Mouse (Mus musculus): ENCODE measurements around the gene Eapp. TPM values are rescaled to one million over a fixed set of nuclear protein-coding genes. Genes with fewer than 3 reads are reported as not detected.
A peak's percentile ranks its signal among the peaks of the same experiment; 100 is the strongest.
"Not testable (repeated sequence)": the region's sequence is repeated elsewhere in the genome, so short reads cannot be mapped to it uniquely, and the experiment has no call there.

Gene Eapp
- polyA plus RNA-seq, 1 experiment from 2014 or later = 63.3 TPM

DNA sequence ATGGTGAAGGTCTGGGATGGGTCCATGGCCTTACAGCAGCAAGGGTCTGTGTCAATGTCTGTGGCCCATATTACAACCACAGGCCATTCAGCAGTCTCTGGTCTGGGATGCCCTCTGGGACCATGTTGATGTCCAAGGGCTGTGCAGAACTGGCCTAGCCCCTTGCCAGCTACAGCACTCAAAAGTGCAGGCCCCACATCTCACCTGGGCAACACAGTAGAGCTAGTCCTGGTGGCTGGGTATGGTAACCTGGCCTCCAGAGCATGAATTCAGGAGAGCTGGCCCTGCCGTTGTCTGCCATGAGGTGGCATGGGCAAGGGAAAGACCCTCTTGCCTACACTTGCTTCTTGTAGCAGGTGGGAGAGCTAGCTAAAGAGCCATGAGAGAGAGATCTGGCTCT, 27.6 kb downstream of the Eapp start:
- Histone ChIP-seq H3K4me2 (no peak overlapping the region), H3K36me3 (peaks cover 23% of the 10 kb centered on the region), H3K4me1 (peaks cover 12% of the 10 kb centered on the region), H3K9ac (no peak overlapping the region), H3K4me3 (replicated peaks) (no peak overlapping the region), H3K27me3 (no peaks in the 10 kb centered on the region), H3K27ac (no peak overlapping the region), H3K9me3 (replicated peaks) (no peaks in the 10 kb centered on the region)
- WGBS = 93% methylated on average over 1 of the region's 1 CpGs
- no peak for ATAC-seq (replicated peaks; ENCODE audit: low FRiP score)

- Histone ChIP-seq H3K9ac (no peak overlapping the region), H3K27me3 (no peaks in the 10 kb centered on the region), H3K4me2 (no peak overlapping the region), H3K9me3 (replicated peaks) (no peaks in the 10 kb centered on the region), H3K27ac (no peak overlapping the region), H3K36me3 (peaks cover 2% of the 10 kb centered on the region; the same call in 1 of the 2 replicates), H3K4me1 (peaks cover 12% of the 10 kb centered on the region), H3K4me3 (replicated peaks) (no peak overlapping the region)
- WGBS = 72% methylated on average over 6 of the region's 6 CpGs
- no peak for ATAC-seq (replicated peaks; ENCODE audit: low FRiP score)
Observed at GRCm38 (mm10) chr12:54665526-54665925, 30.2 kb downstream of the Eapp start.

DNA sequence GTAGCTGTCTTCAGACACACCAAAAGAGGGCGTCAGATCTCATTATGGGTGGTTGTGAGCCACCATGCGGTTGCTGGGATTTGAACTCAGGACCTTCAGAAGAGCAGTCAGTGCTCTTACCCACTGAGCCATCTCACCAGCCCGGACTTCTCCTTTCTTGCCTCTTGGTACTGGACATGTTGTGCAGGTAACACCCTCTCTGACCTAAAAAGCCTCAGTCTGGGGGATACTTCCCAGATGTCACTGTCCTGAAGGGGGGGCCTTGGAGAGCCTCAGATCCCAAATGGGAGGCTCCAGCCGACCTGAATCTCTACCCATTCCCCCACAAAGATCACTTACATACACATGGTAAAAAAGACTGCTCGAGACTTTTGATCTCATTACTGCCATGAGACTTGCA, 34.2 kb downstream of the Eapp start:
- not testable (repeated sequence) for H3K4me3 ChIP-seq (replicated peaks); H3K27ac ChIP-seq; H3K9me3 ChIP-seq (replicated peaks); H3K36me3 ChIP-seq; H3K9ac ChIP-seq; H3K27me3 ChIP-seq; H3K4me2 ChIP-seq; ATAC-seq (replicated peaks; ENCODE audit: low FRiP score)
- WGBS = 77% methylated on average over 5 of the region's 5 CpGs
- H3K4me1 ChIP-seq = peaks cover 17% of the 10 kb centered on the region

DNA sequence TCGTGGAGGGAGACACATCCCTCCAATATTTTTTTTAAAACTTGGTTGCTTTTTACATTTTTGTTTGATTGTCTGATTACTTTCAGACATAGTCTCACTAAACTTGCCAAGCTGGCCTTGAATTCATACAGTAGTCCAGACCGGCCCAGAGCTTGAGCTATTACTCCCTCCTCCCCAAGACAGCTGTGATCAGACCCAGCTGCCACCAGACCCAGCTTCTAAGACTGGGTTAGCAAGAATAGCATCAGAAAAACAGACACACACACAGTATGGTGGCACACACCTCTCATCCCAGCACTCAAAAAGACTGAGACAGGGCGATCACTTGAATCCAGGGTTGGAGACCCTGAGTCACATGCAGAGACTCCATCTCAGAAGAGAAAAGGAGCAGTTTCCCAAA, 35.8 kb downstream of the Eapp start:
- ATAC-seq (replicated peaks; ENCODE audit: low FRiP score) = no peak
- Histone ChIP-seq H3K9ac (no peak overlapping the region), H3K27ac (no peak overlapping the region), H3K9me3 (replicated peaks) (no peaks in the 10 kb centered on the region), H3K36me3 (no peaks in the 10 kb centered on the region), H3K4me2 (no peak overlapping the region), H3K4me1 (peaks cover 10% of the 10 kb centered on the region), H3K4me3 (replicated peaks) (no peak overlapping the region), H3K27me3 (no peaks in the 10 kb centered on the region)
- 65% methylated on average over 3 of the region's 3 CpGs for WGBS

DNA sequence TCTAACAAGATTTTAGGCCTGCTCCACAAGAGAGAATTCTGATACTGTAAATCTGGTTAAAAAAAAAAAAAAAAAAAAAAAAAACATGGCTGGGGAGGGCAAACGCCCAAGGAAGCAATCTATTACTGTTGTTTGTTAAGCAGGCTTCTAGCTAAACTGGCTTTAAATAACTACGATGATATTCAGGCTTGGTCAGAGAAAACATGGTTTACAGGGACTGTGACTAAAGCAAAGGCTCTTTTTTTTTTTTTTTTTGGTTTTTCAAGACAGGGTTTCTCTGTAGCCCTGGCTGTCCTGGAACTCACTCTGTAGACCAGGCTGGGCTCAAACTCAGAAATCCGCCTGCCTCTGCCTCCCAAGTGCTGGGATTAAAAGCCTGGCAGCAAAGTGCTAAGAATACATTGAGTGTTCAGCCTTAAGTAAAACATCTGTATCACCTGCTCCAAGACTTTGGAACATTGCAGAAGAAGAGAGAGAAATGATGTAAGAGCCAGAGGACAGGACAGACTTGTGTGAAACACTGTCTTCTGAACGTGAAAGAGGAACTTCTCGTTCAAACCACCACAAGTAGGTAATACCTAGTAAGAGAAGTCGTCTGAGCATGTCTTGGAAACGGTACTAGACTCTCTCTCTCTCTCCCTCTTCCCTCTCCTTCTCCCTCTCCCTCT, 37.1 kb downstream of the Eapp start:
- no peak overlapping the region for H3K4me3 ChIP-seq (replicated peaks)
- no peak overlapping the region for H3K9ac ChIP-seq
- no peak overlapping the region for H3K4me2 ChIP-seq
- no peak overlapping the region for H3K27ac ChIP-seq
- ATAC-seq (replicated peaks; ENCODE audit: low FRiP score) = no peak
- H3K36me3 ChIP-seq = no peaks in the 10 kb centered on the region
- no peaks in the 10 kb centered on the region for H3K27me3 ChIP-seq
- no peaks in the 10 kb centered on the region for H3K9me3 ChIP-seq (replicated peaks)
- WGBS = 79% methylated on average over 7 of the region's 7 CpGs
- H3K4me1 ChIP-seq = peaks cover 23% of the 10 kb centered on the region

DNA sequence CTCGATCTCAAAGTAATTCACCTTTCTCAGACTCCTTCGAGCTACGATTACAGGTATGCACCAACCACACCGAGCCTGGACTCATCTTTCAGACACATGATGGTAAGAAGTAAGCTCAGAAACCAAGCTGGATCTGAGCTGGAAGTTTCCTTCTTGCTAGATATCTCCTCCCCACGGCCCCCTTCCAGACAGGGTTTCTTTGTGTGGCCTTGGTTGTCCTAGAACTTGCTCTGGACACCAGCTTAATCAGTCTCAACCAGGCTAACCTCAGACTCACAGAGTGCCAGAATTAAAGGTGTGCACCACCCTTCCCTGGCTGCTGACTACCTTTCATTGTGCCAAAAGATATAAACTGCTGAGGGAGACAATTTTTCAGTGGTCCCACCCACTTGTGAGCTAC, 37.7 kb downstream of the Eapp start:
- Histone ChIP-seq H3K4me3 (replicated peaks) (no peak overlapping the region), H3K27ac (no peak overlapping the region), H3K9ac (no peak overlapping the region), H3K9me3 (replicated peaks) (no peaks in the 10 kb centered on the region), H3K4me1 (peaks cover 27% of the 10 kb centered on the region), H3K27me3 (no peaks in the 10 kb centered on the region), H3K36me3 (no peaks in the 10 kb centered on the region), H3K4me2 (no peak overlapping the region)
- 95% methylated on average over 5 of the region's 5 CpGs for WGBS
- no peak for ATAC-seq (replicated peaks; ENCODE audit: low FRiP score)

- H3K27me3 ChIP-seq = no peaks in the 10 kb centered on the region
- H3K4me2 ChIP-seq = peak overlapping the region; percentile 85
- H3K27ac ChIP-seq = no peak overlapping the region
- H3K4me3 ChIP-seq (replicated peaks) = no peak overlapping the region; the same call in 1 of the 2 replicates
- peaks cover 32% of the 10 kb centered on the region for H3K4me1 ChIP-seq
- H3K9ac ChIP-seq = no peak overlapping the region
- no peaks in the 10 kb centered on the region for H3K9me3 ChIP-seq (replicated peaks)
- no peak for ATAC-seq (replicated peaks; ENCODE audit: low FRiP score)
- 58% methylated on average over 2 of the region's 2 CpGs for WGBS
- H3K36me3 ChIP-seq = no peaks in the 10 kb centered on the region
Observed at GRCm38 (mm10) chr12:54657226-54657625, 38.5 kb downstream of the Eapp start.

DNA sequence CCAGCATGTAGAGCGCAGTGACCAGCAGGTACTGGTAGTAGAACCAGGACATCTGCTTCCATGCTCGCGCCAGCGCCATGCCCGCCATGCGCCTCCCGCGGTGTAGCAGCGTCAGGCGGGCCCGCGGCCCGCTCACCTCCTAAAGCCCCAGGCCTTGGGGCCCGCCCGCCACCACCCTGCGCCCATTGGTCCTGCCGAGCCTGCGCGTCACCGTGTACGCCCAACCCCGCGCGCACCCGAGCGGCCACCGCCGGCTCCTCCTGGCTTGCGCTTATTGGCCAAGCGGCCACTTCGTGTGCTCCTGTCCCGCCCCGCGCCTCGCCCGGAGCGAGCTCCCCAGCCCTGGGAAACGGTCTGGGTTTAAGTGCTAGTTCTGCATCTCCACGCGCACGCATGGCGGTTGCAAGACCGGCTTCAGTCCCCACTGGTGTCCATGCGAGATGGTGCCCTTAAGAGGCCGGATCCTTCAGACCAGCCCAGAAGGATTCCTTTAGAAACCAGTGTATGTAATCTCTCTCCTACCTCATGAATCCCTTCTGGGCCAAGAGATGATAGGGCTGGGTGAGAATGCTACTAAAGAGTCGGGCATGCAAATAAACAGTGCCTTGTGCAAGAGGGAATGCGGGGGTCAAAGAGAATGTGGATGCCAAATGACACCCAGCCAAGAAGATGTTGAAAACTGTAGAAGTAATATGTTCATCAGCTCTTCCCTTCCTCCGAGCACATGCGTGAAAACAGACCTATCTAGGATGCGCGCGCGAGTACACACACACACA, 39.1 kb downstream of the Eapp start, which contains the start of gene Sptssa:
Gene Sptssa (minus strand): TSS at position 178 of the 776 bp plus-strand sequence.
- peak; percentile 100 for ATAC-seq (replicated peaks; ENCODE audit: low FRiP score)
- peak within 1 kb of the TSS; percentile 65 for H3K9ac ChIP-seq
- H3K4me2 ChIP-seq = peak within 1 kb of the TSS; percentile 85
- H3K4me3 ChIP-seq (replicated peaks) = peak within 1 kb of the TSS; percentile 74
- H3K36me3 ChIP-seq = no peaks in the 10 kb centered on the region
- 8% methylated on average over 53 of the region's 53 CpGs for WGBS
- H3K27ac ChIP-seq = peak within 1 kb of the TSS; percentile 88
- no peaks in the 10 kb centered on the region for H3K9me3 ChIP-seq (replicated peaks)
- no peaks in the 10 kb centered on the region for H3K27me3 ChIP-seq
- peaks cover 38% of the 10 kb centered on the region for H3K4me1 ChIP-seq

DNA sequence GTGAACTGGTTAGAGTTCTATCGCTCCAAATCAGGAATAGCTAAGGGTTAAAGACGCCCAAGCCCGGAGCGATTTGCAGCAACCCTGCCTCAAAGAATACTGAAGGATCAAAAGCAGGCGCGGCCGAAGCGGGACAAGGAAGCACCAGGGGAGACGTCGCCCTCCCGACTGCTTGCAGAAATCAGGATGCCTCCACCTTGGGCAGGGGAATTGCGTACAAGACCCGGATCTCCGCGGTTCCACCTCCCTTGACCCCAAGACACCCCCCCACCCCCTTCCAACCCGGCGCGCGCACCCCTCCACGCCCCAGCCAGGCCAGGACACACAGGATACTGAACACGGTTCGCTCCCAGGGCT, 39.7 kb downstream of the Eapp start:
- H3K27ac ChIP-seq = peak overlapping the region; percentile 88
- no peaks in the 10 kb centered on the region for H3K36me3 ChIP-seq
- WGBS = under 1% methylated on average over 22 of the region's 22 CpGs
- peak overlapping the region; percentile 74 for H3K4me3 ChIP-seq (replicated peaks)
- no peaks in the 10 kb centered on the region for H3K27me3 ChIP-seq
- no peaks in the 10 kb centered on the region for H3K9me3 ChIP-seq (replicated peaks)
- peak overlapping the region; percentile 65 for H3K9ac ChIP-seq
- peaks cover 38% of the 10 kb centered on the region for H3K4me1 ChIP-seq
- H3K4me2 ChIP-seq = peak overlapping the region; percentile 85
- ATAC-seq (replicated peaks; ENCODE audit: low FRiP score) = no peak

GRCm38 (mm10) chr12:54655292-54656038, 40.2 kb downstream of the Eapp start:
- peak overlapping the region; percentile 65 for H3K9ac ChIP-seq
- H3K36me3 ChIP-seq = peaks cover 3% of the 10 kb centered on the region; the same call in 1 of the 2 replicates
- H3K27ac ChIP-seq = peak overlapping the region; percentile 88
- no peak for ATAC-seq (replicated peaks; ENCODE audit: low FRiP score)
- H3K4me1 ChIP-seq = peaks cover 38% of the 10 kb centered on the region
- no peaks in the 10 kb centered on the region for H3K27me3 ChIP-seq
- H3K4me3 ChIP-seq (replicated peaks) = peak overlapping the region; percentile 74
- peak overlapping the region; percentile 85 for H3K4me2 ChIP-seq
- H3K9me3 ChIP-seq (replicated peaks) = no peaks in the 10 kb centered on the region
- WGBS = 19% methylated on average over 16 of the region's 16 CpGs

DNA sequence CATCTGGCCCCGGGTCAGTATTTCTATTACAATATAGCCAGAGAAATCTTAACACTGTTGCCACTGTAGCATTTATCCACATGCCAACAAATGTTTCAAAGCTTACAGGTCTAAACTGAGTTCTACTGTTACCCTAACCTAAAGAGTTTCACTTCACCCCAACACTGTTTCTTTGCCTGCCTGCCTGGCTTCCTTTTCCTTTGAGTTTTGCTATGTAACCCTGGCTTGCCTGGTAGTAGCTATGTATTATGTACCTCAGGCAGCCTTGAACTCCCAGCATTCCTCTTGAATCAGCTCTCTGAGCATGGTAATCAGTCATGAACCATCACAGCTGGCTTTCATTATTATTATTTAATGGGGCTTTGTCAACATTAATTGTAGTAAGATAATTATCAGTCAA, 41.0 kb downstream of the Eapp start:
- Histone ChIP-seq H3K27ac (no peak overlapping the region), H3K4me1 (peaks cover 38% of the 10 kb centered on the region), H3K27me3 (no peaks in the 10 kb centered on the region), H3K4me3 (replicated peaks) (peak overlapping the region; percentile 74), H3K36me3 (peaks cover 10% of the 10 kb centered on the region; the same call in 1 of the 2 replicates), H3K9ac (no peak overlapping the region), H3K4me2 (peak overlapping the region; percentile 85), H3K9me3 (replicated peaks) (no peaks in the 10 kb centered on the region)
- no peak for ATAC-seq (replicated peaks; ENCODE audit: low FRiP score)
- WGBS = 87% methylated on average over 1 of the region's 1 CpGs

DNA sequence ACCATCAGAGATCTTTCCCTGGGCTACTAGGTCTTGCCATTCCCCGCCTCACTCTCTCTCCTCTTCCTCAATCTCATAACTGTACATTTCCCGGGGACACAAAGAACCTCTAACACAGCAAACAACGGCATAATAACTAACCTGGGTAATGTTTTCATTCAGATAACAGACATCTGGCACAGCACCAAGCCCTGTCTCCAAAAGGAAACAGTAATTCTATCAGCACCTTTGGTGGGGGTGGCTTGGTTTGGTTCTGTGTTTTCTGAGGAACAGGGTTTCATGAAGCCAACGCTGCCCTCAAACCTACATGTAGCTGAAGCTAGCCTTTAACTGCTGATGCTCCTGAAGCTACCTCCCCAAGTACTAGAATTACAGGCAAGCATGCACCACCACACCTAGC, 41.6 kb downstream of the Eapp start:
- H3K27ac ChIP-seq = no peak overlapping the region

More for the DNA sequence above, 41.6 kb downstream of the Eapp start:
- Histone ChIP-seq H3K36me3 (peaks cover 10% of the 10 kb centered on the region; the same call in 1 of the 2 replicates), H3K4me1 (peaks cover 38% of the 10 kb centered on the region), H3K4me3 (replicated peaks) (0 out of 2 replicates have a peak overlapping the region, but pooled peaks have one; percentile 74), H3K4me2 (peak overlapping the region; percentile 85), H3K27me3 (no peaks in the 10 kb centered on the region), H3K9ac (no peak overlapping the region), H3K9me3 (replicated peaks) (no peaks in the 10 kb centered on the region)
- ATAC-seq (replicated peaks; ENCODE audit: low FRiP score) = no peak
- 45% methylated on average over 4 of the region's 4 CpGs for WGBS
